Mouse (Mus musculus) spleen, embryonic (tissue): ENCODE measurements at regions not wholly inside any gene's neighbourhood (a gene's known extent, or its start where the extent isn't known, plus 50 kb on each side); places are given as distances from the start of the nearest gene placed in this dataset.

Experiments used
- CTCF ChIA-PET: fragments of 350-600 bp; sonication (Branson Sonifier 250); formaldehyde crosslinking; loops from one replicate; lab custom pipeline; 2022; lab: Charles Lee

DNA sequence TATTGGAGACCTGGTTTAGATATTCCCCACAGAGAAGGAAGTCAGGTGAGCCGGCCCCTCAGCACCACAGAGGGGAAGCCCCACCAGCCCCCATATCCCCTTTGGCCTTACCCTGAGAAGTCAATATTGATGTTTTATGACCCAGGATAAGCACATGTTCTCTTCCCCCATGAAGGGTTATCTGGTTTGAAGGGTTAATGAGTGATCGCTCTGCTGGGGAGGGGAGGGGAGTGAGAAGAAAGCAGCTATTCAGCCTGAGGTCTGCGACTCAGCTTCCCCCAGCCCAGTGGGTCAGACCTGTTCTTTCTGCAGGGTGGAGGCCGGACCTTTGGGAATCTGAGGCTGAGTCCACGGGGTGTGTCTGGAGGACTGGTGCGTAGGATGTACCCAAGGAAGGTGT is 152.4 kb upstream of the Haao start:
- CTCF ChIA-PET = interaction anchor here (1.0 kb wide), 1 partner anchor 8 kb away, joined by 4 read pairs; no protein-coding TSS in a partner anchor

DNA sequence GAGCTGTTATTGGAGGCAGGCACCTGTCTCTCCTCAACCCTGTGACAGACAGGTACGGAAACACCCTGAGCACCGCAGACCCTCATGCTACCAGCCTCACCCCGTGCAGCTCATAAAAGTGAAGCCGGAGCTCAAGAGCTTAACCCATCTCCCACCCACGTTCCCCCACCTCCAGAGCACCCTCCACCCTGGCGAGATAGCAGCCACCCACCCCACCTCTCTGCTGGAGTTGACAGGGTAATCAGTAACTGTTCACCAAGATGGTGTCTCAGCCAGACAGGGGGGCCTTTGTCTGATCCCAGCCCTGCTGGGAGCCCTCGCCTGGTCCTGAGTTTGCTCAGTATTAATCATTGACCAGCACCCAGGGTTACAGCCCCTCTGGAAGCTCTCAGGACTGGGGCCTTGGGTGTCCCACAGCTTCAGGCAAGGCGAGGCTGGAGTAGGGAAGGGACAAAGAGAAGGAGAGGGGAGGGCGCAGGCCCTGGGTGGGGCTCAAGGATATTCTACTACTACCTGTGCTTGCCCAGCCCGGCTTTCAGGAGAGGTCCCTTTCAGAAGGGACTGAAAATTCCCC is 151.3 kb upstream of the Haao start:
- CTCF ChIA-PET = interaction anchor here (1.0 to 1.2 kb wide), 2 partner anchors 10 to 190 kb away, joined by 4 to 7 read pairs; no protein-coding TSS in a partner anchor

DNA sequence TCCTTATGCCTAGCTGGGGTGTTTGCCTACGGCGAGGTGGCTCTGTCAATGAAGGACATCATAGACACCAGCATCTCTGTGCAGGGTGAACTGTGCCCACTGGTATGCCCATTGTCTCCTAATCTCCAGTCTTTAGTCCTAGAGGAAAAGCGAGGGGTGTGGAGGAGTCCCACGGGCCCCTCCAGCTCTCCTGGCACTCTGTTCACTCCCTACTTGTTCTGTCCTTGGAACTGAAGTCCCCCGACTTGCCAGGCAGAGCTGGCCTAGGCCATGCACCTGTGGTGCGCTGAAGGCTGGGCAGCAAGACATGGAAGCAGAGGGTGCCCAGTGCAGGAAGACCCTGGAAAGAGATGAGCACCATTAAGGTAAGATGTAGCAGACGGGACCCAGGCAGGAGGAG is 150.6 kb upstream of the Haao start:
- CTCF ChIA-PET = interaction anchor here (1.1 to 1.5 kb wide), 4 partner anchors 27 to 194 kb away, joined by 3 to 7 read pairs (median 3); no protein-coding TSS in a partner anchor

DNA sequence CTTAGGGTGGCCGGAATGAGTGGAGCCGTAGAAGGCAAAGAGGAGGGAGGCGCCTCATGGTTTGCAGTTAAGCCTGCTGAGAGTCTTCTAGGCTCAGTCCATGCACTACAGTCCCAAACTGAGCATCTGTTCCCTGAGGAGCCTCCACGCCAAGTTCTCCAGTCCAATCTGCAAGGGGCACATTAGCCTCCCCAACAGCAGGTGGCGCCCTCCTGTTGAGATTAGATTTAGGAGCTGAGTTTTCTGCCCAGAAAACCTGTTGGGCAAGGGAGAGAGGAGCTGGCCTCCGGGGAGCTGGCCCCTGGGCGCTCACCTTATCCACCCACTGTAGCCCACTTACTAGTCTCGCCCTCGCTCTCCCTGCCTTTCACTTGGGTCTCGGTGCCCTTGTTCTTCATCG is 150.0 kb upstream of the Haao start:
- CTCF ChIA-PET = interaction anchor here (0.6 to 1.5 kb wide), 5 partner anchors 28 to 195 kb away, joined by 3 to 7 read pairs (median 3); no protein-coding TSS in a partner anchor

DNA sequence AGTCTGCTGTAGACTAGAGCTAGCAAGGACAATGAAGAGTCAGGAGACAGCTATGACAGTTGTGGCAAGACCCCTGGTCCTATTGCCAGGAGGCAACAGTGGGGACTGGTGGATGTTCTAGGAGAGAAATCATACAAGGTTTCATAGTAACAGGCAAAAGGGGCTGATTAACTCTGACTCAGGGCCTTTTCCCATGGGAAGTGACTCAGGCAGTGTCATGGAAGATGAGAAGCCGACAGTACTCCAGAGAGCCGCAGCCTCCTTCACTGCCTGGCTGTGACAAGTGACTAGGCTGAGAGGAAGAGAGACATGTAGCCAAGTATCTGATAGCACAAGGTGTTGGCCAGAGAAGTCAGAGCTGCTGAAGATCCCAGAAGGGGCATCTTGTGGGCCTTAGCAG is 145.3 kb upstream of the Haao start:
- CTCF ChIA-PET = no interaction called here

DNA sequence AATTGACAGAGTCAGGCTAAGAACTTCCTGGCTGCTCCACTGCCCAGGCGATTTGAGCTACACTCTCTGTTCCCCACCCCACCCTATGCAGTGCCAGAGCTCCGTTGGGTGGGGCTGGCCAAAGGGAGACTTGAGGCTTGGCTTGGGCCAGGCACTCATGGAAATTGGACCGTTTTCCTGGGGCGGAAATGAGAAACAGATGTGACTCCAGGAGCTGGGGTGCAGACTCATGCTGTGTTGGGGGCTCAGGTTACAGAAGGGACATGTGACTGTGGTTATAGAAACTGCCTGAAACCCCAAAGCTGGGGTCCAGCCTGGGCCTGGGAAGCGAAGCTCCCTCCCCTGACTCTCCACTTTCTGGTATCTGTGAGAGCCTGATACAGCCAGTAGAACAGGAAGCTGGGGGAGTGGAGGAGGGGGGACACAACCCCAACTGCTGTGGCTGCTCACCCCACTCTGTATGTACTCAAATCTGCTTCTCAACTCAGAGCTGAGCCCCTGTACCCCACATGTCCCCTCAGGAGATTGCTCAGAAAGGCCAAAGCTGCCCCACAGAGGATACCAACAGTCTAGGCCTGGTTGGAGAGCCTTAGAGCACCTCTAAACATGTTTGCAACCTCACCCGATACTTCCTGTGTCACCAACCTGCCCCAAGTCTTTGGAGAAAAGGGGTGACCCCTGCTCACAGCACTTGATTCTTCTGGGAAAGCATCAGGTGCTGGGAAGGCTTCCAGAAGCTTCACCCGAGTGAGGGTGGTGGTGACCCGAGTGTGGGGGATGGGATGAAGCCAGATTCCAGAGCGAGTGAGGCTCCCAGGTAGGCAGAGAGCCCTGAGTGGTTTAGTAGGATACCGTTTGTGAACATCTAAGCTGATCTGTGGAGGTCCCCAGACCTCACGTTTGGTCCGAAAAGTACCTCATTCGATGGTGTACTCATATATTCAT is 142.9 kb upstream of the Haao start:
- CTCF ChIA-PET = interaction anchor here (0.7 kb wide), 1 partner anchor 11 kb away, joined by 4 read pairs; no protein-coding TSS in a partner anchor

DNA sequence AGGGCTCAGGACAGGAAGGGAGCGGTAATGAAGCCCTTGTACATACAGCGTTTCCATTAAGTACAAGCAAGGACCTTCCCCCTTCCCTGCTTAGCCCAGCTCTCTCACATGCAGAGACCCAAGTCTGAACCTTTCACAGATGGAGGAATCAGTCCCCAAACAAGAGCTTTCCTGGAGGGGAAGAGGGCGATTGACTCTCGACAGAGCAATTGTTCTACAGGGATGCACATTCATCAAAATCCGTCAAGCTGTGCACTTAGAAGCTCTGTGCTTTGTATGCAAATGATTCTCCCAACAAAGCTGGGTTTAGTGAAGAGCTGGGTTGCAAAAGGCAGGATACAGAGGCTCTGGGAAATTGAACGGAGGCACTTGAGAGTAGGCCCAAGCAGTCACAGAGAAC is 141.1 kb upstream of the Haao start:
- CTCF ChIA-PET = no interaction called here

DNA sequence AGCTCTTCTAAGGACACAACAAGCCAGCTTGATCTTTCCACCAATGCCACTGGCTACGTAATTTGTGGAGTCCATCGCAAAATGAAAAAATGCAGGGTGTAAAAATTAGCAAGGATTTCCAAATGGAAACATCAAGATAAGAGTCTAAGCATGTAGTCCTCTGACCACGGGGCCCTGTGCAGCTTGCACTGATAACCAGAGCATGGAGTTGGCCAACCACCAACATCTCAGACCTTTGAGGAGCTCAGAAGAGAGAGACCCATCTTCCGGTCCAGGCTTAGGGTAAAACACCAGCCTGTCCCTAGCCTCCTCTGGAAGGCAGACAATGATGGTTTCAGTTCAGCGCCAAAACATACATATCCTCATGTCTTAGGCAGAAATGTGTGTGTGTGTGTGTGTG is 140.4 kb upstream of the Haao start:
- CTCF ChIA-PET = interaction anchor here (0.6 kb wide), 1 partner anchor 50 kb away, joined by 8 read pairs; no protein-coding TSS in a partner anchor

DNA sequence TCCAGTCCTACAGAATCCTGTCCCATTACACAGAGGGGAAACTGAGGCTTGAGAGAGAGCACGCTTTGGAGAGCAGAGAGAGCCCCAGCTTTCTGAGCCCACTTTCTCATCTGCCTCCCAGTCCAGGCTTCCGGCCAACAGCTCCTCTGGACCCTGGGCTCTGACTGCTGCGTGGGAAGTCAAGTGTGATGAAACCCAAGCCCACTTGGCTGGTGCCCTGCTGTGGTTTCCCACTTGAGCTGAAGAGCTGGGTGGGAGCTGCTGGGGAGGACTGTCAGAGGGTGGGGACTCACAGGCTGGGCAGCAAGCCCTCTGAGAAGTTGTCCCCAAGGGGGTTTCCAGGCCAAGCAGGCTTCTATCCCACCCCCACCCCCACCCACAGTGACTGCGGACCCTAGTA is 139.9 kb upstream of the Haao start:
- CTCF ChIA-PET = interaction anchor here (0.6 kb wide), 1 partner anchor 50 kb away, joined by 8 read pairs; no protein-coding TSS in a partner anchor

DNA sequence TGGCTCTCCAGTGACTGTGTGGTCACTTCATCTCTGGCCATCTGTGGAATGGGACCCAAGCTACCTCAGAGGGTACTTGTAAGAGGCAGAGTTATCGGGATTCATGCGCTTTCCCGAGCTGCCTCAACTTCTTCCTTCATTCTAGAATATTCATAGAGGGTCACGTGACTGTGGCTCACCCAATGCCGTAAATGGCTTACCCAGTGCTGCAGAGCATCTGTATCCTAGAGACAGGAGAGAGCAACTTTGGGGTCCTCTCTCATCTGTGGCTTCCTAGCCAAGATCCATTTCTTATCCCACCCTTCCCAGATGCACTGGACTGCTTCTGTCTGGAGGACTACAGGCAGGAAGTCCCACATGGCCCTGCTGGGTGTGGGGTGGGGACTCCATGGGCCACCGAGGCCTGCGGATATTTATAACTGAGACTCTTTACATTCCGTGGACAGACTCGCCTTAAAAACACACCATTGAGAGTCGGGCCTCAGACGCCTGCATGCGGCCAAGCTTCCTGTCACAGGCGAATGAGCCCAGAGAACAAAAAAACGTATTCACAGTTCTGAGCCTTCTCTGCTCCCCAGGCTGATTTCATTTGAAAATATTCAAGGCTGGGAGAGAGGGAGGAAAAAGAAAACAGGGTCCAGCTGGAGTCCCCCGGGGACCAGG is 138.3 kb upstream of the Haao start:
- CTCF ChIA-PET = interaction anchor here (1.0 to 1.1 kb wide), 2 partner anchors 12 to 42 kb away, joined by 3 read pairs; no protein-coding TSS in a partner anchor

DNA sequence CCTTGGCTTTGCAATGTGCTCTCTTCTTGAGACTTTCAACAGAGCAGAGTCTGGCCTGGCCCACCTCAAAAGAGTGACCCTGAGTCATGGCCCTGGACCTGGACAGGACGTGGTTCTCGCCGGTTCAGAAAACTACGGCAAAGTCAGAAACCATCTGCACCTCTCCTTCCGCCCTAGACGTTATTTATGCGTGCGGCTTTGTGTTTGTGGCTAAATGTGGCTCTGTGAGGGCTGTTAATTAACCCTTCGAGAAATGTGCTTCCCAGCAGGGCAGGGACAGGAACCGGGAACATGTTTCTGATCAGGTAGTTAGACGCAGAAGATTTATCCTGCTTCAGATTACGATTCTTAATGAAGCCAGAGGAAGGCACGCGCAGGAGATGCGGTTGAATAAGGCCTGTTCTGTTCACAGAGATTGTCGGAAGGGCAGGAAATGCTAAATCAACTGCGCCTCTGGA is 137.6 kb upstream of the Haao start:
- CTCF ChIA-PET = interaction anchor here (1.0 to 1.1 kb wide), 2 partner anchors 12 to 43 kb away, joined by 3 read pairs; no protein-coding TSS in a partner anchor

DNA sequence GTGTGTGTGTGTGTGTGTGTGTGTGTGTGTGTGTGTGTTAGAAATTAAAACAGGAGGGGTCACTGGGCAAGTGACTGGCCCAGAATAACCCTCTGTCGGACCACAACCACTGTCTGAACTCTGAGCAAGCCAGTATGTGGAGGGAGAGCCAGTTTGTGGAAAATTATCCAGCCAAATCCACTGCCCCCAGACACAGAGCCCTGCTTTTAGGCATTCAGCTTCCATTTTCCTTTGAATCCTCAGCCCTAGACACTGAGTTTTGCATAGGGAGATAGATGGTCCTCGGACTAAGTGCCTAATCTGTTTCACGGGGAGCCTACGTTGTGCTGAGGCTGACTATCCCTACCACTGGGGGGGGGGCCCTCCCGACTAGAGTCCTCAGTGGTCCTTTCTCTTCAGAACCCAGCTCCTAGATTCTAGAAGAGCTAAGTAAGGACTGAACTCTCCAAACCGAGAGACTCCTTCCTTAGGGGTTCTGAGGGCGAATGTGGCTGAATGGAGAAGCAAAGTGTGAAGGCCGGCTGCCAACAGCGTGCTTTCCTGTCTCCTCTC is 136.2 kb upstream of the Haao start:
- CTCF ChIA-PET = interaction anchor here (0.7 kb wide), 1 partner anchor 83 kb away, joined by 3 read pairs; no protein-coding TSS in a partner anchor

DNA sequence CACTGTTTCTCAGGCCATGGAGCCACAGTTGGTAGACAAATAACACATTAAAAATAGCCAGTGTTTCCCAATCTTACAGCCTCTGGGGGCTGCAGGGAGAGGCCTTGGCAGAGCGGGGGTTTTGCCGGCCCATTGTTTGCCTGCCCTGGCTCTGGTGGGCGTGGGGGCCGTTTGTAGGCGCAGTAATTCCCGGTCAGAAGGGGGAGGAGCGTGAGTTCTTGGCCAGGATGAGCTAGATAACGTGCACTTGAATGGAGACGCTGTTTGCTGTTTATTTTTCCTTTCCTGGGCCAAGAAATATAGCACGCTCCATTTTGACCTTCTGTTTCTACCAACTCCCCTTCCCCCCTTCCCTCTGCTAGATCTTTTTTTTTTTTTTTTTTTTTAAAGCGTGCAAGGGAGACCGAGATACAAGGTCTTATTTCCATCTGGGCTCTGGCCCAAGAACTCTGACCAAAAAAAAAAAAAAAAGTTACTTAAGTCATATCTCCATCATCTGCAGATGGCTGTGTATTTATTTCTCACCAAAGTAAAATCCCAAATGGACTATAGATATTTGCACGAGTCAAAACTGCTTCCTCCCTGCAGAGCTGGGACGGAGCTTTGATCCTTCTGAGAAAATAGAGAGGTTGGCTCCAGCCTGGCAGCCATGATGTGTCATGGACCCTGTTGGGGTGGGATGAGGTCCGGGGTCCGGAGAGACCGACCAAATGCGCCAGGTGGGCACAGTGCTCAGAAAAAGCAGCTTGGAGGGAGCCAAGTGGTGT is 135.5 kb upstream of the Haao start:
- CTCF ChIA-PET = interaction anchor here (0.7 kb wide), 1 partner anchor 83 kb away, joined by 3 read pairs; no protein-coding TSS in a partner anchor

DNA sequence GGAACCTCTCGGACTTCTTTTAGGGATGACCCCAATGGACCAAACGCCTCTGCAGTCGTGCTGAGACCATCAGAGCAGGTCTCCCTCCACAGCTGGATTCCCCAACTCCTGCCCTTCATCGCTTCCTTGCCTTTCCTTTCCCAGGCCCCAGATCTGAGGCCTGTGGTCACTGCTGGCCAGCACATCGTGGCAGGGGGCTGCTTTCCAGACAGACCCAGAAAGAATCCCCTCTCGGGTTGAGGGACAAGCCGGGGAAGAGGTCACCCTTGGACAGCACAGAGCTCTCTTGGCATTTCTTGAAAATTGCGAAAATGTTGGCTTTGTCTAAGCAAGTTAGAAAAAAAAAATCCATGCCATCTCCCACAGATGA is 134.9 kb upstream of the Haao start:
- CTCF ChIA-PET = no interaction called here

DNA sequence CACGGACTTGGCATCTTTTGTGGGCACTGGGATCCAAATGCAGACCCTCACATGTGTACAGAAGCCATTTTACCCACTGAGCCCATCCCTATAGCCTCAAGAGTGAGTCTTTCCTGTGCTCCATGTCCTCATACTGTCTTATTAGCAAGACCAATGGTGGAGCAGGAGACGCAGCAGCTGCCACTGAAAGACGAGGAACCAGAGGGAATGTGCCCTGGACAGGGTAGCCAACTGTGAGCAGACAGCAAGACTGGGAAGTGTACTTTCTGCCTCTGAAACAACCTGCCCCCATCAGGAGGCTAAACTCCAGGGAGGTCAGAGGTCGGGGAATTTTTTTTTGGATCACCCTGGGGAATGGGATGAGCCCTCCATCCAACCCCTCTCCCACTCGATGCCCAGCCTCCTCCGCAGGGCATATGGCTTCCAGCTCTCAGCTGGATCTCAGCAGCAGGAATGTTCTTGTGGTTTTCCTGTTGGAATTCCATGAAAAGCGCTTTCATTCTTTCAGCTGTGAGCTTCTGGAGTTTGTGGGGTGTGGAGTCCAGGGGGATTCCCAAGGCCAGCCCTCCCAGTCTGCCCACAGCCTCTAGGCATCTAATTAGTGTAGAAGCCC is 131.2 kb upstream of the Haao start:
- CTCF ChIA-PET = interaction anchor here (0.5 kb wide), 1 partner anchor 173 kb away, joined by 3 read pairs; no protein-coding TSS in a partner anchor

DNA sequence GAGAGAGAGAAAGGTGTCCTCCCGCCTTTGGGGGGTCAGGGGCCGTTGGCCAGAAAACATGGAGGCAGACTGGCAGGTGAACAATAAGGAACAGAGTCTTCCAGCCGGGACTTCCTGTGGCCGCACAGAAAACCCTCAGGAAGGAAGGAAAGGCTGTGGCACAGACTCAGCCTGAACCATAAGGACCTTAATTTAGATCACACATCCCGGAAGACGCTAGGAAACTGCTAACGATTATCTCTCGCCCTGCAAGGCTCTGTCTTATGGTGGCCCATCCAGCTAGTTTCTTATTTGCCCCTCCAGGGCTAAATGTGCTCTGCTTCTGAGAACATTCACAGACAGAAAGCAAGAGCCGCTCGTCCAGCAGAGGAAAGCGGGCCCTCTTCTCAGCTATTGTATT is 130.0 kb upstream of the Haao start:
- CTCF ChIA-PET = interaction anchor here (1.0 kb wide), 1 partner anchor 217 kb away, joined by 4 read pairs; no protein-coding TSS in a partner anchor

DNA sequence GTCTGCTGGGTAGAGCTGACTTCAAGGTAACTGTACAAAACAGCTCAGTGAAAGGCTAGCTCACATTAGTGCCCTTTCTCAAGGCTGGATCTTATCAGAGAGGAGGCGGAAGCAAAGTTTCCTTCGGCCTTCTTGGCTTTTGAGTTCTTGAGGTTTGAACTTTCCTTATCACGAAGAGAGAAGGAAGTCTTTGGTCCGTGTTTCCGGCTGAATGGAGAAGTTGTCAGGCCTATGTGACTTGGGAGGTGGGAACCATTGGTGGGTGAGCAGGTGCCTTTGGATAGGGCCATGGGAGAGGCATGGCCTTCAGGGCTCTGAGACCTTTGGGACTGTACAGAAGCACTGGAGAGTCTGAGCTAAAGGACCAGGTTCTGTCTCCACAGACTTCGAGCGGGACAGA is 128.1 kb upstream of the Haao start:
- CTCF ChIA-PET = no interaction called here

DNA sequence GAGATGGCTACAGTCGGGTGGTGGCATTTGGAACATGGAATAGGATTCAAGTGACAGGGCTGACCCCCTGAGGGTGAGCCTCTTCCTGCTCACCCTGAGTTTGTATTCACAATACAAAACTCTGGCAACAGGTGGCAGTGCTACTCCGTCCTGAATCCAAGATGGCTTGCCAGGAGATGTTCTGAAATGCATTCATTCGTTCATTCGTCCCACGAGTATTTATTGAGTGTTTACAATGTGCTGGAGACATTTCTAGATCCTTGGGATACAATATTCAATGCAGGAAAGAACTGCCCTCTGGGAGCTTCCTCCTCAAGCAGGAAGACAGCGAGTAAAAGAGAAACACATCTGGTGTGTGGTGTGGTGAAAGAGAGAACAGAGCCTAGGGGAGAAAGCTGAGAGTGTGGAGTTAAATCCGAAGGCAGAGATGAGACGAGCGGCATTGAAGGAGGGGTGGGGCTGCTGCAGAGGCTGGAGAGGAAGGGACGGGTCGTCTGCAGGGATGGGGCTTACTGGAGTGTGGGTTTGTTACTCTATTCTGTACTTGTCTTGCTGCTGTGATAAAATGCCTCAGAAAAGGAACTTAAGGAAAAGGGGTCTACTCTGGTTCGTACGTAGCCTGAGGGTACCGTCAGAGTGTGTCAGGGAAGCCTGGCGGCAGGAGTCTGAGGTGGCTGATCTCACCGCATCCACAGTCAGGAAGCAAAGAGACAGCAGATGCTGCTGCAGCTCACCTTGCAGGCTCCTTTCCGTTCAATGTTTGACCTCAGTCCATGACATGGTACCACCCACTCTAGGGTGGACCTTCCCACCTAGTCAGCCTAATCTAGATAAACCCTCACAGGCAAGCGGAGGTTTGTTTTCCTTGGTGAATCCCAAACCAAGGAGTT is 125.9 kb upstream of the Haao start:
- CTCF ChIA-PET = interaction anchor here (1.0 to 2.1 kb wide), 2 partner anchors 12 to 23 kb away, joined by 3 to 6 read pairs; no protein-coding TSS in a partner anchor
